Mouse (Mus musculus): ENCODE data around the gene Park7.
A peak's percentile ranks its signal among the peaks of the same experiment; 100 is the strongest.

The Park7 gene

GRCm38 (mm10) chr4:150914290-150914733 is at the start of gene Park7, which contains the start of gene Tnfrsf9:
TSS of gene Park7 (minus strand) at chr4:150914437.
TSS of gene Tnfrsf9 (plus strand) at chr4:150914562.
- DNase-seq (ENCODE audit: low spot score in 2 of 2), result peak; percentile 92

GRCm38 (mm10) chr4:150963711-150964110 is 49.5 kb upstream of the Park7 start:
- DNase-seq (ENCODE audit: low spot score in 2 of 2), result no peak

- no peak for DNase-seq (ENCODE audit: low spot score in 2 of 2)
Observed at GRCm38 (mm10) chr4:150962231-150962630, 48.0 kb upstream of the Park7 start.

GRCm38 (mm10) chr4:150958536-150958935 is 44.3 kb upstream of the Park7 start:
- no peak for DNase-seq (ENCODE audit: low spot score in 2 of 2)

GRCm38 (mm10) chr4:150957106-150957458 is 42.8 kb upstream of the Park7 start:
- no peak for DNase-seq (ENCODE audit: low spot score in 2 of 2)

GRCm38 (mm10) chr4:150956369-150957105 is 42.3 kb upstream of the Park7 start:
- no peak for DNase-seq (ENCODE audit: low spot score in 2 of 2)

- DNase-seq (ENCODE audit: low spot score in 2 of 2), result no peak
Observed at GRCm38 (mm10) chr4:150950972-150951371, 36.7 kb upstream of the Park7 start.

GRCm38 (mm10) chr4:150944707-150945106 is 30.5 kb upstream of the Park7 start:
- no peak for DNase-seq (ENCODE audit: low spot score in 2 of 2)

- DNase-seq (ENCODE audit: low spot score in 2 of 2), result no peak
Observed at GRCm38 (mm10) chr4:150939991-150940651, 25.9 kb upstream of the Park7 start.

- DNase-seq (ENCODE audit: low spot score in 2 of 2), result no peak
Observed at GRCm38 (mm10) chr4:150938063-150938452, 23.8 kb upstream of the Park7 start.

- DNase-seq (ENCODE audit: low spot score in 2 of 2), result no peak
Observed at GRCm38 (mm10) chr4:150937293-150938062, 23.2 kb upstream of the Park7 start.

- no peak for DNase-seq (ENCODE audit: low spot score in 2 of 2)
Observed at GRCm38 (mm10) chr4:150933503-150933902, 19.3 kb upstream of the Park7 start.

GRCm38 (mm10) chr4:150927789-150928188 is 13.6 kb upstream of the Park7 start:
- no peak for DNase-seq (ENCODE audit: low spot score in 2 of 2)

- no peak for DNase-seq (ENCODE audit: low spot score in 2 of 2)
Observed at GRCm38 (mm10) chr4:150926924-150927705, 12.9 kb upstream of the Park7 start.

- DNase-seq (ENCODE audit: low spot score in 2 of 2), result no peak
Observed at GRCm38 (mm10) chr4:150925923-150926322, 11.7 kb upstream of the Park7 start.

GRCm38 (mm10) chr4:150924936-150925335 is 10.7 kb upstream of the Park7 start:
- DNase-seq (ENCODE audit: low spot score in 2 of 2), result no peak

GRCm38 (mm10) chr4:150924308-150924707 is 10.1 kb upstream of the Park7 start:
- no peak for DNase-seq (ENCODE audit: low spot score in 2 of 2)

GRCm38 (mm10) chr4:150921206-150921605 is 7.0 kb upstream of the Park7 start:
- DNase-seq (ENCODE audit: low spot score in 2 of 2), result no peak

GRCm38 (mm10) chr4:150917336-150918027 is 3.2 kb upstream of the Park7 start:
- no peak for DNase-seq (ENCODE audit: low spot score in 2 of 2)

- DNase-seq (ENCODE audit: low spot score in 2 of 2), result peak; percentile 51 to 59
Observed at GRCm38 (mm10) chr4:150915181-150915906, 1.1 kb upstream of the Park7 start.

Measured in right cerebral cortex, postnatal 36 days (tissue).